ENCODE assay signal across 27 mouse cellular contexts in genomic region chr12:75997547-75997946, GRCm38 (mm10).
DNase-seq lines count a peak whose midpoint lies in the region; ATAC-seq lines count a peak whose summit lies in the region.
"Had no signal": no experiment of that assay in that cellular context is flagged by ENCODE, and none has a peak within 500 bp of the region (broad histone marks: within the 10 kb centered on the region; RNA-seq: fewer than 3 reads in every experiment).

No protein-coding gene starts in this region.

- H3K4me2 ChIP-seq in kidney, embryonic 14.5 days (replicated peaks; ENCODE audit: low read depth, low read length): no peak overlapping the region
- H3K4me2 ChIP-seq: embryonic facial prominence, embryonic 13.5 days; forebrain, embryonic 12.5 days; heart, embryonic 13.5 days; hindbrain, embryonic 13.5 days; limb, embryonic 13.5 days; liver, embryonic 13.5 days; lung, embryonic 14.5 days; midbrain, embryonic 15.5 days had no signal

- no peaks in the 10 kb centered on the region for H3K27me3 ChIP-seq in kidney, embryonic 14.5 days (ENCODE audit: control insufficient read depth, insufficient read depth, low read length)
- H3K27me3 ChIP-seq: embryonic facial prominence, embryonic 13.5 days; forebrain, embryonic 12.5 days; heart, embryonic 13.5 days; hindbrain, embryonic 13.5 days; limb, embryonic 13.5 days; liver, embryonic 13.5 days; megakaryocyte, embryonic 14.5 days; midbrain, embryonic 15.5 days had no signal

- H3K9ac ChIP-seq in kidney, embryonic 14.5 days (ENCODE audit: low read depth, low read length): no peak overlapping the region
- H3K9ac ChIP-seq: embryonic facial prominence, embryonic 13.5 days; forebrain, embryonic 12.5 days; heart, embryonic 13.5 days; hindbrain, embryonic 13.5 days; limb, embryonic 13.5 days; liver, embryonic 13.5 days; lung, embryonic 14.5 days; midbrain, embryonic 15.5 days had no signal

- peak; percentile 71 for DNase-seq in kidney, adult 11 months
- peak; percentile 81 for DNase-seq in kidney, adult 9 months
- peak; percentile 71 to 81 for DNase-seq in kidney, postnatal 36 days
- DNase-seq in Muller cell, postnatal 12 days (ENCODE audit: inconsistent ontology term): no peak
- DNase-seq in spleen, postnatal 10 days (ENCODE audit: low spot score in 2 of 2): no peak
- DNase-seq: adrenal gland, postnatal 25 days; cerebellum, adult 8-10 months; cerebellum, postnatal 36 days; embryo, embryonic 11 days; gastrocnemius, postnatal 36 days; heart, adult 2 months; heart, postnatal 14 days; layer of hippocampus, postnatal 36 days; liver, embryonic 13.5 days; lung, embryonic 14.5 days; thymus, postnatal 25 days had no signal

- no peak overlapping the region for H3K27ac ChIP-seq in kidney, embryonic 14.5 days (ENCODE audit: low read depth, low read length)
- H3K27ac ChIP-seq: embryonic facial prominence, embryonic 13.5 days; forebrain, embryonic 12.5 days; heart, adult 2 months; heart, embryonic 13.5 days; hindbrain, embryonic 13.5 days; layer of hippocampus, adult 2 months; limb, embryonic 13.5 days; liver, embryonic 13.5 days; midbrain, embryonic 15.5 days had no signal

- 94% methylated on average over 5 of the region's 5 CpGs for WGBS in kidney, embryonic 14.5 days

- no peak for ATAC-seq in kidney, embryonic 14.5 days (ENCODE audit: low FRiP score, low TSS enrichment)
- no peak for ATAC-seq in megakaryocyte, adult 5-6 weeks (ENCODE audit: poor library complexity, severe bottlenecking)
- ATAC-seq: midbrain, embryonic 15.5 days had no signal

- no peak overlapping the region for H3K4me3 ChIP-seq in kidney, embryonic 14.5 days (ENCODE audit: low read length)
- H3K4me3 ChIP-seq: embryonic facial prominence, embryonic 13.5 days; erythroblast, embryonic 14.5 days; forebrain, embryonic 12.5 days; heart, adult 2 months; heart, embryonic 13.5 days; hindbrain, embryonic 13.5 days; layer of hippocampus, adult 2 months; limb, embryonic 13.5 days; liver, embryonic 13.5 days; megakaryocyte, embryonic 14.5 days; midbrain, embryonic 15.5 days had no signal

- H3K4me1 ChIP-seq in kidney, embryonic 14.5 days (ENCODE audit: control insufficient read depth, insufficient read depth, low read length): no peaks in the 10 kb centered on the region
- H3K4me1 ChIP-seq: embryonic facial prominence, embryonic 13.5 days; forebrain, embryonic 12.5 days; hindbrain, embryonic 13.5 days; limb, embryonic 13.5 days; liver, embryonic 13.5 days; megakaryocyte, embryonic 14.5 days; midbrain, embryonic 15.5 days had no signal

- H3K36me3 ChIP-seq in kidney, embryonic 14.5 days (ENCODE audit: control insufficient read depth, insufficient read depth, low read length): peaks cover 18% of the 10 kb centered on the region
- H3K36me3 ChIP-seq: liver, embryonic 13.5 days; midbrain, embryonic 15.5 days had no signal

- no peaks in the 10 kb centered on the region for H3K9me3 ChIP-seq in kidney, embryonic 14.5 days (ENCODE audit: control insufficient read depth, low read length)
- H3K9me3 ChIP-seq: embryonic facial prominence, embryonic 13.5 days; forebrain, embryonic 12.5 days; heart, embryonic 13.5 days; hindbrain, embryonic 13.5 days; limb, embryonic 13.5 days; liver, embryonic 13.5 days; megakaryocyte, embryonic 14.5 days; midbrain, embryonic 15.5 days had no signal

Comparison
In these comparisons a context has a peak if more than half of its experiments do, and no peak if none do; other contexts are left out.
1. DNase-seq: peak in kidney, adult 11 months (single experiment), kidney, adult 9 months (single experiment) and kidney, postnatal 36 days (2 of 2); none in Muller cell, postnatal 12 days (single experiment) and spleen, postnatal 10 days (0 of 2).